Mouse (Mus musculus): ENCODE measurements around the gene Tfeb.

- TF ChIP-seq POLR2A (IDR thresholded peaks at IDR 0.05; ENCODE audit: low read depth, low read length) (no peak), CTCF (IDR thresholded peaks at IDR 0.05; ENCODE audit: borderline replicate concordance, insufficient read depth, low read length) (no peak)
Observed at GRCm38 (mm10) chr17:47694442-47694502, 42.6 kb upstream of the Tfeb start, which contains the start of gene Gm21981.
